Mouse (Mus musculus) cerebellum, postnatal 36 days (tissue): ENCODE results near the gene Ptdss2.
A peak's percentile ranks its signal among the peaks of the same experiment; 100 is the strongest.

Experiments
- DNase-seq, 2 experiments: peaks; one replicate each; pipeline ENCODE4 v3.0.0; 2021 to 2022; ENCODE audit warnings: mixed read lengths in 2 of 2

Ptdss2 gene

GRCm38 (mm10) chr7:141122689-141123516 is 721 bp downstream of the Ptdss2 start:
- DNase-seq: peak; percentile 84 to 90

- DNase-seq: no peak
Measured at GRCm38 (mm10) chr7:141123517-141123856, 1.3 kb downstream of the Ptdss2 start.

- peak; percentile 87 to 91 for DNase-seq
Measured at GRCm38 (mm10) chr7:141131024-141131820, 9.0 kb downstream of the Ptdss2 start.

GRCm38 (mm10) chr7:141131904-141132755 is 9.9 kb downstream of the Ptdss2 start:
- DNase-seq: no peak

- no peak for DNase-seq
Measured at GRCm38 (mm10) chr7:141141326-141141725, 19.1 kb downstream of the Ptdss2 start.

- DNase-seq: peak in 1 of 2 experiments; percentile 40
Measured at GRCm38 (mm10) chr7:141143112-141143511, 20.9 kb downstream of the Ptdss2 start.

- no peak for DNase-seq
Measured at GRCm38 (mm10) chr7:141143861-141144260, 21.7 kb downstream of the Ptdss2 start.

GRCm38 (mm10) chr7:141144650-141145049 is 22.5 kb downstream of the Ptdss2 start:
- no peak for DNase-seq

GRCm38 (mm10) chr7:141145403-141145802 is 23.2 kb downstream of the Ptdss2 start:
- DNase-seq: peak; percentile 34 to 43

- no peak for DNase-seq
Measured at GRCm38 (mm10) chr7:141146043-141146595, 23.9 kb downstream of the Ptdss2 start.

- DNase-seq: peak; percentile 47 to 60
Measured at GRCm38 (mm10) chr7:141147044-141147443, 24.9 kb downstream of the Ptdss2 start.

- DNase-seq: no peak
Measured at GRCm38 (mm10) chr7:141148639-141149038, 26.5 kb downstream of the Ptdss2 start.

- no peak for DNase-seq
Measured at GRCm38 (mm10) chr7:141155362-141155761, 33.2 kb downstream of the Ptdss2 start.

- DNase-seq: no peak
Measured at GRCm38 (mm10) chr7:141164397-141164796, 42.2 kb downstream of the Ptdss2 start.

- DNase-seq: no peak
Measured at GRCm38 (mm10) chr7:141164850-141165249, 42.7 kb downstream of the Ptdss2 start.

GRCm38 (mm10) chr7:141167901-141168517 is 45.8 kb downstream of the Ptdss2 start:
- no peak for DNase-seq

- no peak for DNase-seq
Measured at GRCm38 (mm10) chr7:141168518-141168953, 46.4 kb downstream of the Ptdss2 start.

- DNase-seq: no peak
Measured at GRCm38 (mm10) chr7:141169300-141169699, 47.1 kb downstream of the Ptdss2 start.

GRCm38 (mm10) chr7:141169866-141170265 is 47.7 kb downstream of the Ptdss2 start:
- no peak for DNase-seq

- DNase-seq: peak; percentile 89 to 90
Measured at GRCm38 (mm10) chr7:141172116-141173006, 50.2 kb downstream of the Ptdss2 start, which contains the start of gene Rnh1. Gene Rnh1 (minus strand): TSS chr7:141172857.

- DNase-seq: no peak
Measured at GRCm38 (mm10) chr7:141173323-141173850, 51.2 kb downstream of the Ptdss2 start.
